Mouse (Mus musculus): ENCODE data around the gene Nme3. TPM values are rescaled to one million over a fixed set of nuclear protein-coding genes. Genes with fewer than 3 reads are reported as not detected.

The Nme3 gene
- total RNA-seq, 2 experiments from 2014 or later = 7.6 to 9.0 TPM

- intact Hi-C loops (cut with DNase I; ENCODE audit: low total_unique reads) = no loop called here
- peak; percentile 38 for DNase-seq
These were observed 594 bp upstream of the Nme3 start for GRCm38 (mm10) chr17:24895571-24896240.

DNA sequence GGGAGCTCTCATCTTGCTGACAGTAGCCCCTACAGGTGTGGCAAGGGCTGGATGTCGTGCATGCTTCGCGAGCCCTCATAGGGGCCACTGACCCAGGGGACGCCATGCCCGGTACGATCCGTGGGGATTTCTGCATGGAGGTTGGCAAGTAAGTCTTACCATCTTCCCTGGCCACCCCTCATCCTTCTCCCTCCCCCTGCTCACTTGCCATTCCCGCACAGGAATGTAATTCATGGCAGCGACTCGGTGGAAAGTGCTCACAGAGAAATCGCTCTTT, 631 bp downstream of the Nme3 start:
- intact Hi-C loops (cut with DNase I; ENCODE audit: low total_unique reads) = no loop called here
- no peak for DNase-seq

DNA sequence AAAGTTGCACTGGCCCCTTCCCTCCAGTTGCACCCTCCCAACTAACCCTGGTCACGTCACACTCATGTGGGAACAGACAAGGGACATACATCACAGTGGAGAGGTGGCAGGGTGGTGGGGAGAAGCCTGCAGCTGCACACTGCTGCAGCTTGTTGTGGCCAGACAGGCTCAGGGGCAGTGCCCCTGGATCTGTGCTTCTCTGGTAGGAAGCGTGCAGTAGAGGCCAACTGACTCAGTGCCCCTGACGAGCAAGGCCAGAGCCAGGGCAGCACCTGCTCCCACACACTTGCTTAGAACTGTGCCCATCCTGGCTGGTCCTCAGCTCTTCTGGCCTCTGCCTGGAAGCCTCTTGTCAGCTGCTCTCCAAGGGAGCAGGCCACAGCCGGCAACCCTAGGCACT, 1.3 kb downstream of the Nme3 start:
- no peak for DNase-seq
- intact Hi-C loops (cut with DNase I; ENCODE audit: low total_unique reads) = no loop called here

GRCm38 (mm10) chr17:24898041-24898854, 1.9 kb downstream of the Nme3 start:
- no peak for DNase-seq
- intact Hi-C loops (cut with DNase I; ENCODE audit: low total_unique reads) = no loop called here

DNA sequence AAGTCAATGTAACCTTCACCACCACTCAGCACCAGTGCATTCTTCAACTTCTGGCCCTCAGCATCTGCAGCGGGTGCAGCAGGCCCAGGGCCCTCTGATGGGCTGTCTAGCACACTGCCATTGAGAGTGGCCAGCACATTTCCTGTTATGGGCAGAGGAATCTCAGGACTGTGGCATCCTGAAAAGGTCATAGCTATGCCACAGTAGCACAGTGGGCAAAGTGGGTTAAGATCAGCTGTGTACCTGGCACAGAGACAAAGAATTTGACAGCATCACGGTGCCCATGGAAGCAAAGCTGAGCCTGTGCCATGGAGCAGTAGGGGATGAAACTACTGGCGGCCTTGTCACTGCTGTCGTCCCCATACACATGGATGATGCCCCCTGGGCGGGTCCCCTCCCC, 2.9 kb downstream of the Nme3 start:
- no peak for DNase-seq
- intact Hi-C loops (cut with DNase I; ENCODE audit: low total_unique reads) = no loop called here

GRCm38 (mm10) chr17:24900014-24900413, 3.7 kb downstream of the Nme3 start:
- no peak for DNase-seq
- intact Hi-C loops (cut with DNase I; ENCODE audit: low total_unique reads) = no loop called here

- intact Hi-C loops (cut with DNase I; ENCODE audit: low total_unique reads) = no loop called here
- DNase-seq = no peak
These were observed 5.8 kb downstream of the Nme3 start for GRCm38 (mm10) chr17:24902124-24902523.

DNA sequence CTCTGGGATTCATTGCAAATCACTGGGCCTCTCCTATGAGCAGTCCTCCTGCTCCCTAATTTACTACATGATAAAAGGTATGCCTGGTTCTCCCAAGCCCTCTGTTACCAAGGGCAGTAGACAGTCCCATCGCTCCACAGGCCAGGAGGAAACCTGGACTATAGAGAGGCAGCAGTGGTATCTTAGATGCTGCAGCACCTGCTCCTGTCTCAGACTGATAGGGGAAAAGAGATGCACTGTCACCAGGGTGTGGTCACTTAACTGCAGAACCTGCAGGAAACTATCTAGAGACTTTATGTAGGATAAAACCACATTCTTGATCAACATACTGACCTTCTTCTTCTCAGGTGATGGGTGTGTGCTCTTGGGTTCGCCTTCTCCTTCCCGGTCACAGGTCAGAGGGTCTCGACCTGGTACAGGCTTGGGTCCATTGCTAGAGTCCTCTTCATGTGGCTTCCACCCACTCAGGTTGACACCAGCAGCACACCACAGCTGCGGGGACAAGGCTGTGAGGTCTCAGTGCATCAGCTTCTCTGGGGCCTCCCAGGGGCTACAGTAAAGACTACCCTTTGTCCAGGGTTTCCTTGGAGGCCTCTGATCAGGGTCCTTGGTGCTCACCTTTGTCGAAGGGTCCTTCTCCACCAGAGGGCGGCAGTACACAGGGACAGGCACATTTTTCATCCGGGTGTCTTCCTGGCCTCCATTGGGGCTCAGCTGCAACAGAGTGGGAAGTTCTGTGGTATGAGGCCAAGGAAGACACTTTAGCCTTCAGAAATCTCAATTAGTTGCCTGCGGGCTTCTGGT, 6.6 kb downstream of the Nme3 start:
- DNase-seq = no peak
- intact Hi-C loops (cut with DNase I; ENCODE audit: low total_unique reads) = no loop called here

GRCm38 (mm10) chr17:24903767-24904166, 7.5 kb downstream of the Nme3 start:
- no peak for DNase-seq
- intact Hi-C loops (cut with DNase I; ENCODE audit: low total_unique reads) = no loop called here

DNA sequence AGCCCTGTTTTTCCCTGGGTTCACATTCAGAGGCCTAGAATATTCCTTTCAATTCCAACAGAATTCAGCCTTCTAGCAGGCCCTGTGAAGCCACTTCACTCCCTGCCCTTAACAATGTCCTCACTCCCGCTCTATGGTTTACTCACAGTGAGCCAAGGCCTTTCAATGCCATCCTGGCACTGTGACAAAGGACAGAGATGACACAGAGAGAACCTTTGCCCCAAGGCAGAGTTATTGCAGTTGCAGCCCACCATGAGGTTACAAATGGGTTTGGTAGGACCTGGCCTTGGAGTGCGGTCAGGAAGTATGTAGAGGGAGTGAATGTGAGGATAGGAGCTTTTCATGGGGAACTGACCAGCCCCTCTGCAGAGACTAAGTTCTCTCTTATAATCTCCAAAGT, 11.3 kb downstream of the Nme3 start:
- intact Hi-C loops (cut with DNase I; ENCODE audit: low total_unique reads) = no loop called here

GRCm38 (mm10) chr17:24913984-24914383, 17.7 kb downstream of the Nme3 start:
- intact Hi-C loops (cut with DNase I; ENCODE audit: low total_unique reads) = no loop called here
- no peak for DNase-seq

More for the DNA sequence above, 11.3 kb downstream of the Nme3 start:
- no peak for DNase-seq

DNA sequence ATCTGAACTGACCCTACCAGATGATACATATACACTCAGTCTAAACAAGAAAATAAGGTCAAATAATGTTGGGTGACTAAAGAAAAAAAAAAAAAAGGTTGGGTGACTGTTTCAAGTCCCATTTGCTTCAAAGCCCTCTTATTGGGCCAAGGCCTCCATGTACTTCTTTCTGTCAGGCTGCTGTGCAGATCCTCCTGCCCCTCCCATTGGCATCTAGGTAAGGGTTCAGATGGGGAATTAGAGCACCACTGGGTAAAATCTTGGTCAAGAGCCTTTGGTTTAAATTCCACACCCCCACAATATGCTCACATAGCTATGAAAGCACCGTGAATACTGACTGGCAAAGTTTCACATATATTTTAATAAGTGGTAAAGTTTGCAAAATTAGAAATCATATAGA, 26.9 kb downstream of the Nme3 start:
- DNase-seq = no peak
- intact Hi-C loops (cut with DNase I; ENCODE audit: low total_unique reads) = no loop called here

DNA sequence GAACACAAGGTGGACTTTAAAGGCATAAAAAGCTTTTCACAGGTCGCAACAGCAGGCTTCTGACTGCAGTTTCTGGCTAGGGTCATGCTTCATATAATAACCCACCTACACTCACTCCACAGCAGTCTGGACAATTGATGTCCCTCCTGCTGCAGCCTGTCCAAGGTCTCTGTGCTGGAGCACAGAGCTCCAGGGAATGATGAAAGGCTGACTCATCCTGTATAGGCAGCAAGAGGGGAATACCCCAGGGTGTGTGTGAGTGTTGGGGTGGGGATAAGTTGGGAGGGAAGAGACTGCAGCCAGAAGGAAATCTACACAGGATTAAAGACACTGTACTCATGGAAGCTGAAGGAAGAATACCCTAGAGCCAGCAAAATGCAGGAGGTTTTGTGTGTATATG, 33.2 kb downstream of the Nme3 start:
- DNase-seq = no peak
- intact Hi-C loops (cut with DNase I; ENCODE audit: low total_unique reads) = no loop called here

DNA sequence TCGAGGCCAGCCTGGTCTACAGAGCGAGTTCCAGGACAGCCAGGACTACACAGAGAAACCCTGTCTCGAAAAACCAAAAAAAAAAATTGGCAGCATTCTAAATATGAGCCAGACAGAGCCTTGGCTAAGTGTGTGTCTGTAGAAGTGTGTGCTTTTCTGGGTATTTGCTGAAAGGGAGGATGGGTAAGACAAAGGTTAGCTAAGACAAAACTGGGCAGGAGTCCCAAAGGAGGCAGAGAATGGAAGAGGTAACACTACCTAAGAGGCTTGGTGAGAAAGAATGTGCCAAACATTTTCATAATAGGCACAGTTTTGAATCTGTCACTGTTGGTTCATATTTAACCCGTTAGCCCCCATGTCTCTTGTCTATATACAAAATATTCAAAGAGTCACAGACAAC, 36.1 kb downstream of the Nme3 start:
- intact Hi-C loops (cut with DNase I; ENCODE audit: low total_unique reads) = no loop called here

GRCm38 (mm10) chr17:24933163-24933562, 36.9 kb downstream of the Nme3 start:
- intact Hi-C loops (cut with DNase I; ENCODE audit: low total_unique reads) = no loop called here
- no peak for DNase-seq

More for the DNA sequence above, 36.1 kb downstream of the Nme3 start:
- DNase-seq = no peak

- intact Hi-C loops (cut with DNase I; ENCODE audit: low total_unique reads) = no loop called here
- DNase-seq = no peak
These were observed 38.6 kb downstream of the Nme3 start for GRCm38 (mm10) chr17:24934926-24935325.

- DNase-seq = no peak
- intact Hi-C loops (cut with DNase I; ENCODE audit: low total_unique reads) = no loop called here
These were observed 39.4 kb downstream of the Nme3 start for GRCm38 (mm10) chr17:24935666-24936065.

GRCm38 (mm10) chr17:24936259-24937237, 40.2 kb downstream of the Nme3 start, which contains the start of gene Mapk8ip3:
Gene Mapk8ip3, minus strand, starts transcription at chr17:24936977.
- intact Hi-C loops (cut with DNase I; ENCODE audit: low total_unique reads) = no loop called here
- peak; percentile 96 for DNase-seq

DNA sequence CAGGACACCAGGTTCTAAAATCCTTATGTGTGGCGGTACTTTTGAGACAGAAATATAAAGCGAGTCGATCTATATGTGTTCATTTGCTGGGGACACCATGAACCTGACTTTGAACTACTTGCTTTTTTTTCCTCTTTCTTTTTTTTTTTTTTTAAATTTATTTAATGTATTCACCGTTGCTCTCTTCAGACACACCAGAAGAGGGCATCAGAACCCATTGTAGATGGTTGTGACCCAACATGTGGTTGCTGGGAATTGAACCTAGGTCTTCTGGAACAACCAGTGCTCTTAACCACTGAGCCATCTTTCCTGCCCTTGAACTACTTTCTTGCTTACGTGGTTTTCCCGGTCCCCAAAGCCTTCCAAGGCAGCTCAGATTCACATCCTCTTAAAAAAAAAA, 41.0 kb downstream of the Nme3 start:
- intact Hi-C loops (cut with DNase I; ENCODE audit: low total_unique reads) = no loop called here
- DNase-seq = no peak
